Mouse (Mus musculus): ENCODE data around the gene Itgad. TPM values are rescaled to one million over a fixed set of nuclear protein-coding genes. Genes with fewer than 3 reads are reported as not detected.

Itgad gene
- total and polyA plus RNA-seq, 2 experiments from 2014 or later: not detected

DNA sequence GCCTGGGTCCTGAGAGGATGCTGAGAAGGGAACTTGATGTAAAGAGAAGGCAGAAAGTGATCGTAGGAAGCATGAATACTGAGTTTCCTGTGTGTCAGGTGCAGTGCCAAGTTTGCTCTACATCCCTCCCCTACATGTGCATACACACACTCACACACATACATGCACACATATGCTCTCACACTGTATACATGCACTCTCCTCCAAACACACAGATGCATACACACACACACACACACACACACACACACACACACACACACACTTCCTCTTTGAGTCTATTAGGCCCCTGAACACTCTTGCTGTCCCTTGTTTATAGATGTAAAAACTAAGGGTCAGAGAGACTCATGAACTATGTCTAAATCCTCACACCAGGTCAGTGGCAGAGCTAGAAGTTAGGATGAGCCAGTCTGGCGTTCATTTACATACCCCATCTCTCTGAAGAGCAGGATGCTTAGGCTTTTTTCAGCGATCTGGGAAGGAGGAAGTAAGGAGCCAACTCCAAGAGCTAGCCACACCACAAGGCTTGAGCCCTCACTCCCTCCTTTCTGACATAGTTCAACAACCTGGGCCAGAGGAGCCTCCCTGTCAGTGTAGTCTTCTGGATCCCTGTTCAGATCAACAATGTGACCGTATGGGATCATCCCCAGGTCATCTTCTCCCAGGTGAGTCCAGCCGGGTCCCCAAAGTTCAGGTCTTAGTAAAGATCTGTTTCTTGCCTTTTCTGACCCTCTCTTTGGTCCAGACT lies 38.8 kb upstream of the Itgad start:
- ATAC-seq (no peak), DNase-seq (ENCODE audit: low spot score) (no peak)
- no peak for TF ChIP-seq CTCF (IDR thresholded peaks at IDR 0.05; ENCODE audit: low read depth)
- Histone ChIP-seq H3K4me3 (ENCODE audit: low read length) (no peak overlapping the region), H3K27ac (no peak overlapping the region), H3K4me1 (ENCODE audit: insufficient read depth, low read length) (no peaks in the 10 kb centered on the region), H3K9ac (replicated peaks; ENCODE audit: low read length) (no peak overlapping the region), H3K27me3 (ENCODE audit: insufficient read depth, low read length) (no peaks in the 10 kb centered on the region), H3K36me3 (ENCODE audit: insufficient read depth, low read length) (no peaks in the 10 kb centered on the region), H3K4me2 (ENCODE audit: low read depth, low read length) (no peak overlapping the region), H3K9me3 (ENCODE audit: low read length) (no peaks in the 10 kb centered on the region)
- WGBS: 78% methylated on average over 5 of the region's 5 CpGs

DNA sequence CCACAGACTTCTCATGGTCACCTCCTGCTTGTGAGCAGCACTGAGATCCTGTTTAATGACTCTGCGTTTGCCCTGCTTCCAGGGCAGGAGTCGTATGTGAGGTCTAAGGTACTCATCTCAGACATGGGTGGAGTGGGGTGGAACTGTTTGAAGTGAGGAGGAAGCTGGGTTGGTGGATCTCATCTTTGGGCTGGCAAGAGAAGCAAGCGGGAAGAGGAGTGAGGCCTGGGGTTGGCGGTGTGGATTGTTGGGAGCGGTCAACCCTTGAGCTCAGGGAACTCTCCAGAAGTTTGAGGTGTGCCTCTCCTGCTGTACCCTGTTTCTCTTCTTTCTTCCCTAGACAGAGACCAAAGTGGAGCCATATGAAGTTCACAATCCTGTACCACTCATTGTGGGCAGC lies 37.8 kb upstream of the Itgad start:
- WGBS: 92% methylated on average over 5 of the region's 5 CpGs
- no peak overlapping the region for H3K4me2 ChIP-seq (ENCODE audit: low read depth, low read length)
- no peak for TF ChIP-seq CTCF (IDR thresholded peaks at IDR 0.05; ENCODE audit: low read depth)

GRCm38 (mm10) chr7:128119726-128120490 lies 34.3 kb upstream of the Itgad start:
- no peak overlapping the region for H3K4me3 ChIP-seq (ENCODE audit: low read length)
- WGBS: 85% methylated on average over 6 of the region's 6 CpGs
- no peaks in the 10 kb centered on the region for H3K9me3 ChIP-seq (ENCODE audit: low read length)

More for the DNA sequence above, 37.8 kb upstream of the Itgad start:
- Histone ChIP-seq H3K9me3 (ENCODE audit: low read length) (no peaks in the 10 kb centered on the region), H3K9ac (replicated peaks; ENCODE audit: low read length) (no peak overlapping the region), H3K27me3 (ENCODE audit: insufficient read depth, low read length) (no peaks in the 10 kb centered on the region), H3K27ac (no peak overlapping the region), H3K4me3 (ENCODE audit: low read length) (no peak overlapping the region), H3K4me1 (ENCODE audit: insufficient read depth, low read length) (no peaks in the 10 kb centered on the region), H3K36me3 (ENCODE audit: insufficient read depth, low read length) (no peaks in the 10 kb centered on the region)
- DNase-seq (ENCODE audit: low spot score) (no peak), ATAC-seq (no peak)

DNA sequence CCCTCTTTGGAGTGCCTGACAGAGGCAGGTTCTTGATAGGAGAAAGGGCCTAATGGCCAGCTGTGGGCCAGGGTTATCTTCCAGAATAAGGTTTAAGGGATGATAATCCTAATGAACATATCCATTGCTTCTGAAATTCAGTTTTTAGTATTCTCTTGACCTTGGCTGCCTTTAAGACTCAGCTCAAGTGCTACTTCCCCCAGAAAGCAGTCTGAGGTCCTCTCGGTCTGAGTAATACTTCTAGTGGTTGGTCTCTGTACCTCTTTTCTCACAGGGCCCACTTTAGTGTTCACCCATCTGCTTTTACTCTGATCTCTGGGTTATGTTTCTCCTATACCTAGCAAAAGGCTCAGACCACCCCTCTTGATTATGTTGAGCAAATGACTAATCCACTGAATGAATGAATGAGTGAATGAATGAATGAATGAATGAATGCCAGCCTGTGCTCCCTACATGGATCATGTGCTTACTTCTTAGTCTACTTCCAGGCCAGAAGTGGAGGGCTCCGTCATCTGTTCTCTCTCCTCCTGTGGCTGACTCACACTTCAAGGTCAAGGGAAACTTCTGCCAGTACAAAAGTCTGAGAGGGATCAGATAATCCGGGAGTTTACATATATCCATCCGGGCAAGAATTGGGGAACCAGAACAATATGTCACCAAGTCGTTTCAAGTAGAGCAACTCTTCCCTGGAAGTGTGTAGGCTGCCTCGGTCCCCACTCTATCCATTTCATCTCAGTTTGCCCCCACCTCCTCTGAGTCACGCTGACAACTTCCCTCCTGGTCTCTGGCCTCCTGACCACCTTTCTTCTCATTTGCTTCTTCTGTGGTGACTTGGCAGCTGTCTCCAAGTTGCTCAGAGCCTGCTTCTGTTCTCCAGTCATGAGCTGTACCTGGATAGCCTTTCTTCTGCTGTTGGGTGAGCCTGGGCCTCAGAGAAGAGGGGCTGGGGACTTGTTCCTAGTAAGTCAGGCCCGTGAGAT lies 25.1 kb upstream of the Itgad start, which contains the start of gene Itgax:
Itgax (plus strand) TSS at position 807 of the 980 bp plus-strand sequence.
- no peaks in the 10 kb centered on the region for H3K4me1 ChIP-seq (ENCODE audit: insufficient read depth, low read length)
- no peak for TF ChIP-seq CTCF (IDR thresholded peaks at IDR 0.05; ENCODE audit: low read depth)
- no peak for DNase-seq (ENCODE audit: low spot score)
- no peak within 1 kb of the TSS for H3K4me3 ChIP-seq (ENCODE audit: low read length)
- no peak within 1 kb of the TSS for H3K27ac ChIP-seq
- H3K36me3 ChIP-seq (ENCODE audit: insufficient read depth, low read length): no peaks in the 10 kb centered on the region
- H3K27me3 ChIP-seq (ENCODE audit: insufficient read depth, low read length): no peaks in the 10 kb centered on the region
- no peak within 1 kb of the TSS for H3K9ac ChIP-seq (replicated peaks; ENCODE audit: low read length)
- no peaks in the 10 kb centered on the region for H3K9me3 ChIP-seq (ENCODE audit: low read length)
- H3K4me2 ChIP-seq (ENCODE audit: low read depth, low read length): no peak within 1 kb of the TSS
- 84% methylated on average over 8 of the region's 8 CpGs for WGBS
- ATAC-seq: no peak

More at GRCm38 (mm10) chr7:128119726-128120490, 34.3 kb upstream of the Itgad start:
- Histone ChIP-seq H3K4me2 (ENCODE audit: low read depth, low read length) (no peak overlapping the region), H3K9ac (replicated peaks; ENCODE audit: low read length) (no peak overlapping the region), H3K4me1 (ENCODE audit: insufficient read depth, low read length) (no peaks in the 10 kb centered on the region), H3K27ac (no peak overlapping the region), H3K36me3 (ENCODE audit: insufficient read depth, low read length) (no peaks in the 10 kb centered on the region), H3K27me3 (ENCODE audit: insufficient read depth, low read length) (no peaks in the 10 kb centered on the region)
- ATAC-seq (no peak), DNase-seq (ENCODE audit: low spot score) (no peak)
- no peak for TF ChIP-seq CTCF (IDR thresholded peaks at IDR 0.05; ENCODE audit: low read depth)

GRCm38 (mm10) chr7:128132148-128132547 lies 22.0 kb upstream of the Itgad start:
- no peaks in the 10 kb centered on the region for H3K27me3 ChIP-seq (ENCODE audit: insufficient read depth, low read length)
- no peak for TF ChIP-seq CTCF (IDR thresholded peaks at IDR 0.05; ENCODE audit: low read depth)
- WGBS: 89% methylated on average over 5 of the region's 5 CpGs
- DNase-seq (ENCODE audit: low spot score): no peak
- H3K4me3 ChIP-seq (ENCODE audit: low read length): no peak overlapping the region
- H3K9ac ChIP-seq (replicated peaks; ENCODE audit: low read length): no peak overlapping the region
- no peaks in the 10 kb centered on the region for H3K9me3 ChIP-seq (ENCODE audit: low read length)
- no peak overlapping the region for H3K4me2 ChIP-seq (ENCODE audit: low read depth, low read length)
- H3K27ac ChIP-seq: no peak overlapping the region
- H3K4me1 ChIP-seq (ENCODE audit: insufficient read depth, low read length): no peaks in the 10 kb centered on the region
- H3K36me3 ChIP-seq (ENCODE audit: insufficient read depth, low read length): no peaks in the 10 kb centered on the region
- no peak for ATAC-seq

DNA sequence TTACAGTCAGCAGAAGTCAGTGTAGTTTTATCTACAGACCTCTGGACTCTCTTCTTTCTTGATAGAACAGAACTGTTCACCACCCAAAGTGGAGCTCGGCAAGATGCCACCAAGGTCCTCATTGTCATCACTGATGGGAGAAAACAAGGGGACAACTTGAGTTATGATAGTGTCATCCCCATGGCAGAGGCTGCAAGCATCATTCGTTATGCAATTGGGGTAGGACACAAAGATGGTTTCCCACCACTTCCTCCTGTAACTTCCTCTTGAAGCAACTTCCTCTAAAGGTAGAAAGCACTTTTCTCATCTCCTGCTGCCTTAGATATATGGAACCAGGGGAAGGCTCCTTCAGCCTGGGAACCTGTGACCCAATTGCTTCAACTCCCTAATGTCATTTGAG lies 20.6 kb upstream of the Itgad start:
- H3K4me2 ChIP-seq (ENCODE audit: low read depth, low read length): no peak overlapping the region

More for the DNA sequence above, 20.6 kb upstream of the Itgad start:
- Histone ChIP-seq H3K9me3 (ENCODE audit: low read length) (no peaks in the 10 kb centered on the region), H3K9ac (replicated peaks; ENCODE audit: low read length) (no peak overlapping the region), H3K27me3 (ENCODE audit: insufficient read depth, low read length) (no peaks in the 10 kb centered on the region), H3K4me3 (ENCODE audit: low read length) (no peak overlapping the region), H3K4me1 (ENCODE audit: insufficient read depth, low read length) (no peaks in the 10 kb centered on the region), H3K27ac (no peak overlapping the region), H3K36me3 (ENCODE audit: insufficient read depth, low read length) (no peaks in the 10 kb centered on the region)
- WGBS: 81% methylated on average over 2 of the region's 2 CpGs
- TF ChIP-seq CTCF (IDR thresholded peaks at IDR 0.05; ENCODE audit: low read depth): no peak
- ATAC-seq: no peak
- no peak for DNase-seq (ENCODE audit: low spot score)

All from hindbrain, postnatal 0 days (tissue).